Mouse (Mus musculus): ENCODE measurements around the gene Bahcc1. TPM values are rescaled to one million over a fixed set of nuclear protein-coding genes. Genes with fewer than 3 reads are reported as not detected.
A peak's percentile ranks its signal among the peaks of the same experiment; 100 is the strongest.

Gene Bahcc1
- polyA plus RNA-seq, 1 experiment from 2014 or later = 0.84 TPM

DNA sequence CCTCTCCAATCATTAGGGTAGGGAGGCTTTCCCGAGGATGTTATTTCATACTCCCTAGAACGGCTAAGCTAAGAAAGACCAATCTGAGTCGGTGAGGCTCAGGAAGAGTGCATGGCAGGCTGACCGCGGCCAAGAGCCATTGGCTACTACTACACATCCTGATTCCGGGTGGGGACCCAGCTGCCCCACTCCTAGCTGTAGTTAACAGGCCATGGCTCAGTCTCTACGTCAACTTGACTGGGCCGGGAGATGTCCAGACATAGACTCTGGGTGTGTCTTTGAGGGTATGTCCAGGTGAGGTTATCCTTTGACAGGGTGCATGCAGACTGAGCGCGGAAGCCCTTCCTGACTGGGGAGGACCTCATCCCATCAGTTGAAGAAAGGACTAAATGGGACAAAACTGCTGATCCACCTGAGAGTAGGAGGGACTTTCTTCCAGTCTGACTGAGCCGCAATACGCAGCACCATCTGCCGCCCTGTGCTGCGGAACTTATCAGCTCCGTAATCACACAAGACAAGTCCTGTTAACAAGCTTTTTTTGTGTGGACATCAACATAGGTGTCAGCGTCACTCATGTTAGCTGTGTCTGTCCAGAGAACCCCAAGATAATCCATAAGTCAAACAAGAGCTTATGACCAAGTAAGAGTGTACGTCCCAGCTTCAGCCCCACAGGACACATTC, 14.4 kb upstream of the Bahcc1 start:
- Histone ChIP-seq H3K4me3 (ENCODE audit: low read depth, low read length) (no peak overlapping the region), H3K4me2 (ENCODE audit: low read depth, low read length) (no peak overlapping the region), H3K27ac (ENCODE audit: low read length) (peak overlapping the region; percentile 62; the same call in 1 of the 2 replicates), H3K4me1 (ENCODE audit: control insufficient read depth, low read depth, low read length) (peaks cover 14% of the 10 kb centered on the region), H3K9me3 (replicated peaks; ENCODE audit: control insufficient read depth, low read length) (0 out of 2 replicates have a peak, but pooled peaks cover 2% of the 10 kb centered on the region), H3K27me3 (ENCODE audit: control insufficient read depth, insufficient read depth, low read depth, low read length) (no peaks in the 10 kb centered on the region), H3K36me3 (ENCODE audit: control insufficient read depth, insufficient read depth) (no peaks in the 10 kb centered on the region), H3K9ac (ENCODE audit: low read depth, low read length) (no peak overlapping the region)
- ATAC-seq (ENCODE audit: low read depth) = no peak
- WGBS (ENCODE audit: insufficient replicate concordance) = 43% methylated on average over 17 of the region's 17 CpGs

DNA sequence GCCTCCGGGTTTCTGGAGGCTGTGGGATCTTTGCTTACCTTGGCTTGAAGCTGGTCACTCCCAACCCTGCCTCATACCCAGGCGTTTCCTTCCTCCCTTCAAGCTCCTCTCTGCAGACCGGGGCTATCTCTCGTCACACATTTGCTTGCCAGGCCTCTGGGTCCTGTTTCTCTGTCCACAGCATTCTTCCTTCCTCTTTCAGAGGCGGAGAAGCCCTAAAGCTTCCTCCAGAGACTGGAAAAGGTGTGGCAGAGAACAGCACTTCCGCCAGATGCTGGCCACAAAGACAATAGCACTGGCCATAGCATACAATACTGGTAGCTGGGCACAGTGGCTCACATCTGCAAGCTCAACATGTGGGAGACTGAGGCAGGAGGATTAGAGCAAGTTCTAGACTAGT, 13.8 kb upstream of the Bahcc1 start:
- Histone ChIP-seq H3K27ac (ENCODE audit: low read length) (peak overlapping the region; percentile 62; the same call in 1 of the 2 replicates), H3K4me1 (ENCODE audit: control insufficient read depth, low read depth, low read length) (peaks cover 20% of the 10 kb centered on the region), H3K9me3 (replicated peaks; ENCODE audit: control insufficient read depth, low read length) (no peaks in the 10 kb centered on the region), H3K9ac (ENCODE audit: low read depth, low read length) (no peak overlapping the region), H3K4me2 (ENCODE audit: low read depth, low read length) (no peak overlapping the region), H3K36me3 (ENCODE audit: control insufficient read depth, insufficient read depth) (no peaks in the 10 kb centered on the region), H3K4me3 (ENCODE audit: low read depth, low read length) (no peak overlapping the region), H3K27me3 (ENCODE audit: control insufficient read depth, insufficient read depth, low read depth, low read length) (peaks cover 4% of the 10 kb centered on the region)
- WGBS (ENCODE audit: insufficient replicate concordance) = 11% methylated on average over 6 of the region's 6 CpGs
- ATAC-seq (ENCODE audit: low read depth) = 0 out of 2 replicates have a peak, but pooled peaks have one; percentile 14

DNA sequence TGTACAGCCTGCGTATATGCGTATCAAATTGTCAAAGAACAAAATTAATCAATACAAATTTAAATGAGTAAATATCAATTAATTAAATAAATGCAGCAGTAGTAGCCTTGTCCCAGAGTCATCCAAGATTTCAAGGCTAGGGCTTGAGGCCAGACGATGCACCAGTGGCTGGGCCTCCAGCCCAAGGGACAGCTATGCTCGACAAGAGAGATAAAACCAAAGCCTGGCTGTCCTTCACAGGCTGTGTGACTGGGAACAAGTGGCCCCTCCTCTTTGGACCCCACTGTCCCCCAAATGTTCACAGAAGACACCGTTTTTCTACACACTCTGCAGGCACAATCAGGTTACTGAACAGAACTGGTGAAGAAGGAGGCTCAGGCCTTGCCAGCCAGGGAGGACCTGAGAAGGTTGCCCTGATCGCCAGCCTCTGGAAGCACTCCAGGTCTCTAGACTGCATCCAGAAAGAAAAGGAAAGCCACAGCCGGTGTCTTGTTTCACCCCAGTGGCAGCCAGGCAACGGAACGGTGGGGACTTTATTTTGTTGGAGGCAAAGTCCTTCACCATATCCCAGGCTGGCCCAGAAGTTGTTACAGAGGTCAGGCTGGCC, 12.7 kb upstream of the Bahcc1 start:
- ATAC-seq (ENCODE audit: low read depth) = no peak
- Histone ChIP-seq H3K36me3 (ENCODE audit: control insufficient read depth, insufficient read depth) (no peaks in the 10 kb centered on the region), H3K9ac (ENCODE audit: low read depth, low read length) (no peak overlapping the region), H3K9me3 (replicated peaks; ENCODE audit: control insufficient read depth, low read length) (no peaks in the 10 kb centered on the region), H3K4me2 (ENCODE audit: low read depth, low read length) (no peak overlapping the region), H3K4me1 (ENCODE audit: control insufficient read depth, low read depth, low read length) (peaks cover 28% of the 10 kb centered on the region), H3K27ac (ENCODE audit: low read length) (no peak overlapping the region), H3K27me3 (ENCODE audit: control insufficient read depth, insufficient read depth, low read depth, low read length) (peaks cover 13% of the 10 kb centered on the region), H3K4me3 (ENCODE audit: low read depth, low read length) (no peak overlapping the region)
- 48% methylated on average over 9 of the region's 9 CpGs for WGBS (ENCODE audit: insufficient replicate concordance)

DNA sequence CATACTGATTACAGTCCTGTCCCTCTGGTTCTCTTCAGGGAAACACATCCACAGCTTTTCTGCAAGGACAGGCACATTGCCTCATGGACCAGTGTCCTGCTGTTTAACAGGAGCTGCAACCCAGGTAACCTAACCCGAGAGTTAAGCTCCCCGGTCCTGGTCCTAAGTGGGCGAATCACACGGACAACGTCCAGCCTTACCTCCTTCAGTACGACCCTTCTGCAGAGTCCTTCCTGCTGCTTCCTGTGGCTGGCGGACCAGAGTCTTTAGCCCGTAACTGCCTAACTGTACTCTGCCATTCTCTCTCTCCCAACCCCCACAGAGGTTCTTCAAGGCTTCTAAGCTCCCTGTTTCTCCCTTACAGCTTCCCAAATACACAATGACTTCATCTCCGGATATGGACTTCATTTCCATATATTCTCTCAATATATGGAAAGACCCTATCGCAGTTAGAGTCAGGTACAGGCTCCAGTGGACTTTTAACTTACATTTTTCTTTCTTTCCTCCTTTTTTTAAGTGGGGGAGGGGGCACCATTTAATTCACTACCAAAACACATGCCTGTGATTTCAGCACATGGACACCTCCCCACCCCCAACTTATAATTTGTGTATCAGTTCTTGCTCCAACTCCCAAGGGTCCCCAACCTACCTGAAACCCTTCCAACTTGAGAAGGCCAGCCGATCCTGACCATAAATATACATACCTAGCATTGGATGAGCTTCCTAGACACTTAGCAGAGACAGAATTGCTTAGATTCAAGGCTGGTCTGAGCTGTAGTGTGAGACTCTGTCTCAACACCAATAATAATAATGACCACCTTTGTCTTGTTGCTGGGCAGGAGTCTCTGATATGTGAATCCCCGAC, 11.6 kb upstream of the Bahcc1 start:
- Histone ChIP-seq H3K36me3 (ENCODE audit: control insufficient read depth, insufficient read depth) (no peaks in the 10 kb centered on the region), H3K27me3 (ENCODE audit: control insufficient read depth, insufficient read depth, low read depth, low read length) (peaks cover 25% of the 10 kb centered on the region), H3K9me3 (replicated peaks; ENCODE audit: control insufficient read depth, low read length) (no peaks in the 10 kb centered on the region), H3K27ac (ENCODE audit: low read length) (no peak overlapping the region), H3K4me3 (ENCODE audit: low read depth, low read length) (no peak overlapping the region), H3K4me1 (ENCODE audit: control insufficient read depth, low read depth, low read length) (peaks cover 29% of the 10 kb centered on the region), H3K4me2 (ENCODE audit: low read depth, low read length) (no peak overlapping the region), H3K9ac (ENCODE audit: low read depth, low read length) (no peak overlapping the region)
- no peak for ATAC-seq (ENCODE audit: low read depth)
- 31% methylated on average over 12 of the region's 12 CpGs for WGBS (ENCODE audit: insufficient replicate concordance)

DNA sequence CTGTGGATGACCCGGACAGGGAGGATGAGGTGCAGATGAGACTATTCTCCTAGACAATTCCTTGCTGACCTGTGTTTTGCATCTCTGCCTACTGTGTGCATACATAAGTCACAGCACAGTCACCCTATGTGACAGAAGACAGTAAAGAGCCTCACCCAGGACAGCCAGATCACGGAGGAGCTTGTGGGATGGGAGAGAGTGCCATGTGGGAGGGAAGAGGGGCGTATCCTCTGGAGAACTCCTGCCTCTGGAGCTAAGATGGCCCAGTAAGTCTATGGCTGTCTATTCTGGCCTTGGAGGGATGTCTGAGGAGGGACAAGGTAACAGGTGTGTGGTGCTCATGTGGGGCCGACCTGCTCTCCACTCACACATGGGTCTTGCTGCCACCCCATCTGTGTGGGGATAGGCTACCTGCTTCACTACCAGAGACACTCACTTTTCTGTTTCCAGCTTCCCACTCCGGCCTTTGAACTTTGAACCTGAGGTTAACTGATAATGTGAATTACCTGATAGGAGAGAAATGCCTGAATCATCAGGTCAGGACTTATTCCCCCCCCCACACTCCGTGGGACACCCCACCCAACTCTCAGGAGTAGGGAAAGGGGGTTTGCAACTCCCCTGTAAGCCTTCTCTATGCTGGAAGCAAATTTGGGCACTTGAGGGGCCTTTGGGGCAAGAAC, 10.2 kb upstream of the Bahcc1 start:
- Histone ChIP-seq H3K27me3 (ENCODE audit: control insufficient read depth, insufficient read depth, low read depth, low read length) (peaks cover 39% of the 10 kb centered on the region), H3K4me3 (ENCODE audit: low read depth, low read length) (no peak overlapping the region), H3K9me3 (replicated peaks; ENCODE audit: control insufficient read depth, low read length) (no peaks in the 10 kb centered on the region), H3K27ac (ENCODE audit: low read length) (no peak overlapping the region), H3K4me1 (ENCODE audit: control insufficient read depth, low read depth, low read length) (peaks cover 23% of the 10 kb centered on the region), H3K4me2 (ENCODE audit: low read depth, low read length) (no peak overlapping the region), H3K9ac (ENCODE audit: low read depth, low read length) (no peak overlapping the region), H3K36me3 (ENCODE audit: control insufficient read depth, insufficient read depth) (no peaks in the 10 kb centered on the region)
- ATAC-seq (ENCODE audit: low read depth) = no peak
- 50% methylated on average over 6 of the region's 6 CpGs for WGBS (ENCODE audit: insufficient replicate concordance)

DNA sequence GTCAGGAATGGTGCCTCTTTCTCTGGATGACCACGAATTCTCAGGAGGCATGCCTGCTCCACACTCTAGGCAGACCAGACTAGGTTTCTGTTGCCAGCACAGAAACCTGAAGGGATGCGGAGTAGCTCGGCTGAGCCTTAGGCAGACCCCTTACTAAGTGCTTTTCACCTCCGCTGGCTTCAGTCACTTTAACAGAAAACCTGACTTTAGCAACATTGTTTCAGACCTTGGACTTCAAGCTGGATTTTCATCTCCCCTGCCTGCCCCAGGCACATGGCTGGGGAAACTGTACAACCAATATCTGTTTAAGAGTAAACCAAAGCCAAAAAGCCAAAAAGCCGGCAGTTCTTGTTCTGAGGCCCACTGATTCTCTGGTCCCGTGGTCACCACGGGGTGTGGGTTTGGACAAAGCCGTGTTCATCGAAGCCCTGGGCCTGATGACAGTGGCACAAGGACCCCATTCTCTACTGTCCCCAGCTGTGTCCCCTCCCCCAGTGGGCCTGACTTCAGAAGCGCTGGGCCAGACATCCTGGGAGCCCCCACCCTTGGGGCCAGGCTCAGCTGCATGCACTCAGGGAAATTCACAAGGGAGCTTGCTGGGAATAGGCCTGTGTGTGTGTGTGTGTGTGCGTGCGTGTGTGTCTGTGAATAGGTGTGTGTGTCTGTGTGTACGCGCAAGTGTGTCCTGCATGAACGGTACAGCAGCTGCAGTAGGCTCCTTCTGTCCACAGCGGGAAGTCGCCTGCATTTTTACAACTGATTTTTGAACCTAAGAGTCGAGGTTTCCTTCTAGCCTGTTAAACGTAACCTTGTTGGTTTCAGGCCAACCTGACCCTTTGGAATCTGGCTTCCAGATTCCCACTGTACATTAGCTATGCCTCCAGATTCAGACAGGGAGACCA, 8.9 kb upstream of the Bahcc1 start:
- H3K4me2 ChIP-seq (ENCODE audit: low read depth, low read length) = no peak overlapping the region
- peaks cover 27% of the 10 kb centered on the region for H3K4me1 ChIP-seq (ENCODE audit: control insufficient read depth, low read depth, low read length)
- ATAC-seq (ENCODE audit: low read depth) = no peak
- H3K4me3 ChIP-seq (ENCODE audit: low read depth, low read length) = no peak overlapping the region
- no peak overlapping the region for H3K9ac ChIP-seq (ENCODE audit: low read depth, low read length)
- H3K9me3 ChIP-seq (replicated peaks; ENCODE audit: control insufficient read depth, low read length) = no peaks in the 10 kb centered on the region
- no peak overlapping the region for H3K27ac ChIP-seq (ENCODE audit: low read length)
- WGBS (ENCODE audit: insufficient replicate concordance) = 57% methylated on average over 19 of the region's 19 CpGs
- H3K36me3 ChIP-seq (ENCODE audit: control insufficient read depth, insufficient read depth) = no peaks in the 10 kb centered on the region
- peaks cover 46% of the 10 kb centered on the region for H3K27me3 ChIP-seq (ENCODE audit: control insufficient read depth, insufficient read depth, low read depth, low read length)

DNA sequence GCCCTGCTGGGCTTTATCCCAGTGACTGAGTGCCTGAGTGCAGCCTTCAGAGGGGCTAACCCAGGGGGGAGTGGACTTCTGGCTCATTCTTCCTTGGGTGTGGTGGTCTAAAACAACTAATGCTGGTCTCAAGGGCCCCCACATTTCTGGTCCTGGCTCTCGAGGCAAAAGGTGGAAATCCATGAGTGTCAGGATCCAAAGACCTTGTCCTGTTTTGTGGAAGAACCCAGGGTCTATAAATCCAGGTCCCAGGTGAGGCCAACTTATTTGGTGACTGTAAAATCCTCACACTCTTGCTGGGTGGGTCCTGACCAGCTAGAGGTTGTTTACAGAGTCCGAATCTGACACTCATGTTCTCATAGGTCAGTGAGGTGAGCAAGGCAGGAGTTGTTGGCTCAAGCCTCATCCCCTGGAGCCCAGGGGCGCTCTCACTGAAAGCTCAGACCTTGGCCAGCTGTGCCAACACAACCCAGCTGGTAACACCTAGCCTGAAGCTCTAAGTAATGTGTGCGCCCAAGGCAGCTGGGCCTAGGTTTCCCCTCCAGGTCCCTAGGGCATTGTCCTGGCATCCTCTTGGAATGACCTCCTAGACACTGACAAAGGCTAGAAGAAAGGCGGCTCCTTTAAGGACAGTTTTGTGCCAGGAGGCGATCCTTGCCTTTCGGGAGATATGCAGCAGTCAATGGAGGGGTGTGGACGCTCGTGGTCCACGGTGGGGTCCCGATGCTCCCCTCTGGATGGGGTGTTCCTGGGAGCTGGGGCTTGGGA, 8.1 kb upstream of the Bahcc1 start:
- no peak for ATAC-seq (ENCODE audit: low read depth)
- peaks cover 55% of the 10 kb centered on the region for H3K27me3 ChIP-seq (ENCODE audit: control insufficient read depth, insufficient read depth, low read depth, low read length)
- WGBS (ENCODE audit: insufficient replicate concordance) = 22% methylated on average over 11 of the region's 11 CpGs
- H3K9me3 ChIP-seq (replicated peaks; ENCODE audit: control insufficient read depth, low read length) = no peaks in the 10 kb centered on the region
- H3K4me2 ChIP-seq (ENCODE audit: low read depth, low read length) = peak overlapping the region; percentile 25
- no peaks in the 10 kb centered on the region for H3K36me3 ChIP-seq (ENCODE audit: control insufficient read depth, insufficient read depth)
- H3K27ac ChIP-seq (ENCODE audit: low read length) = no peak overlapping the region
- peaks cover 31% of the 10 kb centered on the region for H3K4me1 ChIP-seq (ENCODE audit: control insufficient read depth, low read depth, low read length)
- no peak overlapping the region for H3K9ac ChIP-seq (ENCODE audit: low read depth, low read length)
- no peak overlapping the region for H3K4me3 ChIP-seq (ENCODE audit: low read depth, low read length)
